Mouse (Mus musculus) neural tube, embryonic 11.5 days (tissue): ENCODE measurements around the gene Sorbs2. TPM values are rescaled to one million over a fixed set of nuclear protein-coding genes. Genes with fewer than 3 reads are reported as not detected.

ENCODE experiments used
- ATAC-seq: fragments of 200-750 bp; cut with Nextera tagmentation; 2 replicates; pipeline ENCODE4 v1.8.0; 2017; ENCODE audit warnings: moderate number of reproducible peaks, mild to moderate bottlenecking, moderate TSS enrichment, moderate library complexity; ENCODE audit not compliant: insufficient read depth, low FRiP score, low TSS enrichment
- DNase-seq: peaks from one replicate; pipeline ENCODE4 v3.0.0-alpha.2; 2015; ENCODE audit warnings: low spot score
- H3K27ac ChIP-seq: fragments of 300-500 bp; sonication (generic); 2 replicates; pipeline ENCODE4 v1.5.1; 2014; ENCODE audit warnings: low read depth, mild to moderate bottlenecking, low read length
- H3K27me3 ChIP-seq: fragments of 300-500 bp; sonication (generic); 2 replicates; pipeline ENCODE4 v1.6.1; 2014; ENCODE audit warnings: mild to moderate bottlenecking, low read length, mixed read lengths; ENCODE audit not compliant: control insufficient read depth, insufficient read depth
- H3K36me3 ChIP-seq: fragments of 300-500 bp; sonication (generic); 2 replicates; pipeline ENCODE4 v1.6.1; 2014; ENCODE audit warnings: mild to moderate bottlenecking, low read length, moderate library complexity, mixed read lengths; ENCODE audit not compliant: control insufficient read depth, insufficient read depth
- H3K4me1 ChIP-seq: fragments of 300-500 bp; sonication (generic); 2 replicates; pipeline ENCODE4 v1.6.1; 2014; ENCODE audit warnings: low read length, mixed read lengths; ENCODE audit not compliant: control insufficient read depth, insufficient read depth
- H3K4me2 ChIP-seq: fragments of 300-500 bp; sonication (generic); 2 replicates; pipeline ENCODE4 v1.6.1; 2014; ENCODE audit warnings: low read depth, mild to moderate bottlenecking, moderate library complexity
- H3K4me3 ChIP-seq: fragments of 300-500 bp; sonication (generic); 2 replicates; pipeline ENCODE4 v1.5.1; 2014; ENCODE audit warnings: low read depth, low read length
- H3K9ac ChIP-seq: fragments of 300-500 bp; sonication (generic); 2 replicates; pipeline ENCODE4 v1.6.1; 2014; ENCODE audit warnings: mild to moderate bottlenecking, low read length
- H3K9me3 ChIP-seq: fragments of 300-500 bp; sonication (generic); 2 replicates; pipeline ENCODE4 v1.6.1; 2016; ENCODE audit warnings: low read length; ENCODE audit not compliant: control insufficient read depth
- WGBS: fragments of 180-500 bp; shearing (Covaris S2); extraction: QIAGEN DNeasy Blood & Tissue Kit; methylation state at CpG from one replicate; pipeline ENCODE4 v1.1.7; 2014; 5-methylcytosine and 5-hydroxymethylcytosine counted together
- polyA plus RNA-seq: library from polyadenylated mRNA; unstranded; fragments of >200 nt; fragmentation: Nextera tagmentation; extraction: Ambion mirVana; gene quantifications from 2 replicates; pipeline ENCODE4 v1.2.1, GENCODE M21; 2014

Sorbs2 gene
- polyA plus RNA-seq, 1 experiment from 2014 or later: 40.9 TPM

DNA sequence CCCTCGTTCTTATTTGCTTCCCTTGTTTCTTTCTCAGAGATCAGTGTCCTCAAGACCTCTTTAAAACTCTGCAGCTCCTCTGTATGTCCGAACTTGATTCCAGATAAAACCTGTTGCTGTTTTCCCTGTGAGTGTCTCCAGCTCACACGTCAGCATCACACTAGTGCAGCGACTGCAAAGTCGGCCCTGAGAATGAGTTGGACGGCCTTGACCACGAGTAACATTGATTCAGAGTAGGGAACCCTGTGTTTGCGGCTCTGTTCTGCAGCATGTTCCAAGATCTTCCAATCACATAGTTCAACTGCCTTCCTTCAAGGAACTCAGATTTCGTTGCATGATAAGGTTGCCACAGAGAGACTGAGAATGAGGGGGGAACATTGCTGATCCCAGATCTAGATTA, 268.8 kb downstream of the Sorbs2 start:
- ATAC-seq (no peak), DNase-seq (no peak)
- H3K27ac ChIP-seq: no peak overlapping the region
- no peaks in the 10 kb centered on the region for H3K27me3 ChIP-seq
- no peak overlapping the region for H3K4me2 ChIP-seq
- H3K4me1 ChIP-seq: no peaks in the 10 kb centered on the region
- no peaks in the 10 kb centered on the region for H3K9me3 ChIP-seq
- H3K4me3 ChIP-seq: no peak overlapping the region
- no peaks in the 10 kb centered on the region for H3K36me3 ChIP-seq
- H3K9ac ChIP-seq: no peak overlapping the region
- 93% methylated on average over 9 of the region's 9 CpGs for WGBS

DNA sequence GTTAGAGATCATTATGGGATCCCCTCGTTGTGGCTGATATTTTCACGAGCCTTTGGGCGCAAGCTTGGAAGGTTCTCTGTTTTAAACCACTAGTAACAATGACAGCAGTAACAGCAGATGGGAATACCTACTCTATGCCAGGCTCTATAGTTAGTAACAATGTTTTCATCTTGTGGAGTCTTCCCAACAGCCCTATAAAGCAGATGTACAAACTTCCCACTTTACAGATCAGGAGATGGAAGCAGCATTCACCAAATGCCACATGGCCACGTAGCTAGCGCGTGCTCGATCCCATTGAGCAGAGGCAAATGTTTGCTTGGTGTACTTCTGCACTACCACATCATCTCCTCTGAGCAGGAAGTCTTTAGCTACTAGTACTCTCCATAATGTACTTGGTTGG, 269.4 kb downstream of the Sorbs2 start:
- DNase-seq (no peak), ATAC-seq (no peak)
- no peak overlapping the region for H3K9ac ChIP-seq
- no peaks in the 10 kb centered on the region for H3K36me3 ChIP-seq
- H3K27me3 ChIP-seq: no peaks in the 10 kb centered on the region
- H3K27ac ChIP-seq: no peak overlapping the region
- H3K4me3 ChIP-seq: no peak overlapping the region
- no peak overlapping the region for H3K4me2 ChIP-seq
- no peaks in the 10 kb centered on the region for H3K4me1 ChIP-seq
- no peaks in the 10 kb centered on the region for H3K9me3 ChIP-seq
- 96% methylated on average over 7 of the region's 7 CpGs for WGBS

- DNase-seq (peak; percentile 4), ATAC-seq (no peak)
- Histone ChIP-seq H3K27ac (no peak overlapping the region), H3K4me1 (no peaks in the 10 kb centered on the region), H3K9ac (no peak overlapping the region), H3K4me3 (no peak overlapping the region), H3K27me3 (no peaks in the 10 kb centered on the region), H3K4me2 (no peak overlapping the region), H3K36me3 (no peaks in the 10 kb centered on the region), H3K9me3 (no peaks in the 10 kb centered on the region)
- WGBS: 64% methylated on average over 4 of the region's 4 CpGs
Observed at GRCm38 (mm10) chr8:45780585-45780984, 273.0 kb downstream of the Sorbs2 start.

- Histone ChIP-seq H3K4me3 (no peak overlapping the region), H3K27me3 (no peaks in the 10 kb centered on the region), H3K9me3 (no peaks in the 10 kb centered on the region), H3K36me3 (no peaks in the 10 kb centered on the region), H3K9ac (no peak overlapping the region), H3K4me2 (no peak overlapping the region), H3K27ac (no peak overlapping the region), H3K4me1 (no peaks in the 10 kb centered on the region)
- 83% methylated on average over 3 of the region's 3 CpGs for WGBS
- no peak for ATAC-seq
- DNase-seq: no peak
Observed at GRCm38 (mm10) chr8:45788610-45789009, 281.0 kb downstream of the Sorbs2 start.

- no peak overlapping the region for H3K4me3 ChIP-seq
- H3K27me3 ChIP-seq: no peaks in the 10 kb centered on the region
- no peaks in the 10 kb centered on the region for H3K36me3 ChIP-seq
- no peaks in the 10 kb centered on the region for H3K9me3 ChIP-seq
- H3K9ac ChIP-seq: no peak overlapping the region
- H3K27ac ChIP-seq: no peak overlapping the region
- no peak for DNase-seq
- 90% methylated on average over 14 of the region's 14 CpGs for WGBS
- ATAC-seq: no peak
- no peak overlapping the region for H3K4me2 ChIP-seq
- H3K4me1 ChIP-seq: no peaks in the 10 kb centered on the region
Observed at GRCm38 (mm10) chr8:45794847-45795246, 287.3 kb downstream of the Sorbs2 start.

- Histone ChIP-seq H3K9ac (no peak overlapping the region), H3K27ac (no peak overlapping the region), H3K4me1 (no peaks in the 10 kb centered on the region), H3K36me3 (no peaks in the 10 kb centered on the region), H3K4me2 (no peak overlapping the region), H3K27me3 (no peaks in the 10 kb centered on the region), H3K9me3 (no peaks in the 10 kb centered on the region), H3K4me3 (no peak overlapping the region)
- peak; percentile 60 for DNase-seq
- 72% methylated on average over 11 of the region's 11 CpGs for WGBS
- ATAC-seq: peak; percentile 41; the same call in 1 of the 2 replicates
Observed at GRCm38 (mm10) chr8:45796331-45796740, 288.7 kb downstream of the Sorbs2 start.

- Histone ChIP-seq H3K4me2 (no peak overlapping the region), H3K9me3 (no peaks in the 10 kb centered on the region), H3K27me3 (no peaks in the 10 kb centered on the region), H3K4me1 (no peaks in the 10 kb centered on the region), H3K9ac (no peak overlapping the region), H3K4me3 (no peak overlapping the region), H3K36me3 (no peaks in the 10 kb centered on the region), H3K27ac (no peak overlapping the region)
- 86% methylated on average over 4 of the region's 4 CpGs for WGBS
- ATAC-seq: no peak
- no peak for DNase-seq
Observed at GRCm38 (mm10) chr8:45799517-45799916, 291.9 kb downstream of the Sorbs2 start.

DNA sequence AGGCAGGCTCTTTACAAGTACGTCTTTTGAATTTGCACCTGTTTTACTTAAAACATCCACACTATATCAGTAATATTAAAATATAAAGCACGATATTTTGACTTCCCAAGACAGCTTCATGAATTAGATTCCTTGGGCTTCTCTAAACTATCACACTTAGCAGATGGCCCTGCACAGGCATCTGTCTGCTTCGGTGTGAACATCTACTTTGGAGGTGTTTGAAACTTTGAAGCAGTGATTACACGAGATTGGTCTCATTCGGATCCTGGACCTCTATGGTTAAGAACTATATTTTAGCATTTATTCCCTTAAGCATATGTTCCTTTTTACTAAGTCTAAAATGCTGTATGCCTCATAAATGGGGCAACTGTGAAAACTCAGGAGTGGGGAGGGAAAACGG, 301.0 kb downstream of the Sorbs2 start:
- 91% methylated on average over 6 of the region's 6 CpGs for WGBS
- no peak overlapping the region for H3K9ac ChIP-seq
- no peaks in the 10 kb centered on the region for H3K27me3 ChIP-seq
- H3K9me3 ChIP-seq: no peaks in the 10 kb centered on the region
- no peak for ATAC-seq
- H3K36me3 ChIP-seq: no peaks in the 10 kb centered on the region
- H3K4me3 ChIP-seq: no peak overlapping the region
- H3K4me2 ChIP-seq: no peak overlapping the region
- no peak for DNase-seq
- no peaks in the 10 kb centered on the region for H3K4me1 ChIP-seq
- no peak overlapping the region for H3K27ac ChIP-seq

- no peaks in the 10 kb centered on the region for H3K36me3 ChIP-seq
- no peaks in the 10 kb centered on the region for H3K4me1 ChIP-seq
- no peak overlapping the region for H3K27ac ChIP-seq
- no peak overlapping the region for H3K9ac ChIP-seq
- 26% methylated on average over 7 of the region's 7 CpGs for WGBS
- DNase-seq (peak; percentile 60), ATAC-seq (no peak)
- H3K4me2 ChIP-seq: no peak overlapping the region
- H3K9me3 ChIP-seq: no peaks in the 10 kb centered on the region
- no peaks in the 10 kb centered on the region for H3K27me3 ChIP-seq
- H3K4me3 ChIP-seq: no peak overlapping the region
Observed at GRCm38 (mm10) chr8:45816765-45817426, 309.3 kb downstream of the Sorbs2 start.
